Mouse (Mus musculus) myocyte (in vitro differentiated cells): Measurements from ENCODE around the gene Bora.

Source experiments
- CEBPB ChIP-seq: IDR thresholded peaks from 2 replicates; pipeline ENCODE4 v1.6.1; 2011; ENCODE audit warnings: mild to moderate bottlenecking, moderate library complexity; ENCODE audit not compliant: poor library complexity, insufficient read depth, severe bottlenecking
- E2F4 ChIP-seq: IDR thresholded peaks from one replicate; pipeline ENCODE4 v1.6.1; 2011; ENCODE audit warnings: mild to moderate bottlenecking, control low read depth, moderate library complexity; ENCODE audit not compliant: insufficient read depth
- MAX ChIP-seq: IDR thresholded peaks from one replicate; pipeline ENCODE4 v1.6.1; 2011; ENCODE audit warnings: low read depth, mild to moderate bottlenecking, control low read depth
- MYOD1 ChIP-seq, 3 experiments: IDR thresholded peaks; one replicate each; pipeline ENCODE4 v1.6.1; 2011; ENCODE audit warnings: control low read depth in 2 of 3, low read depth in 2 of 3, mild to moderate bottlenecking in 2 of 3, moderate library complexity in 1 of 3; ENCODE audit not compliant: insufficient read length in 2 of 3, control insufficient read depth in 1 of 3
- MYOG ChIP-seq, 3 experiments: IDR thresholded peaks; one replicate each; pipeline ENCODE4 v1.6.1; 2011; ENCODE audit warnings: control low read depth in 2 of 3, low read depth in 2 of 3, mild to moderate bottlenecking in 2 of 3; ENCODE audit not compliant: insufficient read length in 2 of 3, control insufficient read depth in 1 of 3, insufficient read depth in 1 of 3
- POLR2A ChIP-seq: IDR thresholded peaks from one replicate; pipeline ENCODE4 v1.6.1; 2011; ENCODE audit warnings: low read depth, mild to moderate bottlenecking, control low read depth, moderate library complexity; ENCODE audit not compliant: insufficient read length
- POLR2AphosphoS2 ChIP-seq: IDR thresholded peaks from one replicate; pipeline ENCODE4 v1.6.1; 2011; ENCODE audit warnings: low read depth, control low read depth; ENCODE audit not compliant: insufficient read length
- SRF ChIP-seq: IDR thresholded peaks from one replicate; pipeline ENCODE4 v1.6.1; 2011; ENCODE audit warnings: low read depth; ENCODE audit not compliant: control insufficient read depth, insufficient read length
- TCF12 ChIP-seq: IDR thresholded peaks from one replicate; pipeline ENCODE4 v1.6.1; 2011; ENCODE audit warnings: mild to moderate bottlenecking, control low read depth; ENCODE audit not compliant: poor library complexity, insufficient read depth, severe bottlenecking
- TCF3 ChIP-seq: IDR thresholded peaks from one replicate; pipeline ENCODE4 v1.6.1; 2011; ENCODE audit warnings: low read depth, control low read depth; ENCODE audit not compliant: insufficient read length
- USF1 ChIP-seq: IDR thresholded peaks from one replicate; pipeline ENCODE4 v1.6.1; 2011; ENCODE audit warnings: low read depth, mild to moderate bottlenecking, control low read depth, moderate library complexity

DNA sequence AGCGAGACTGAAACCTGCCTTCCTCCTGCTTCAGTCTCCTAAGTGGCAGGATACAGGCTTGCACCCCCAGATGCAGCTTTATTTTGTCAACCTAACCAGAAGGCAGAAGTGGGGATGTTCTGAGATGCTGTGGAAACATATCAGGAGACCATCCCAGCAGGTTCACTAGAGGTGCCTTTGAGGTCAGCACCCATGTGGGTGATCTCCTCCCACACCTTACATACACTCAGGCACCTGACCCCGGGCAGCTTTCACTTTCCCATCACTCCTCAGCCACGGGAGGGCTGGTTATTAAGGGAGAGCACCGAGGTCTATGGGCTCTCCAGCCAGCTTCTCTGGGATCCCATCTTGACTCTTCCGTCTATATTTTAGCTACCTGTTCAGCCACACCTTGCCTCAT is 13.4 kb upstream of the Bora start:
- no peak for TF ChIP-seq POLR2A
- no peak for TF ChIP-seq MAX
- no peak for TF ChIP-seq MYOD1 (IDR thresholded peaks at IDR 0.05; ENCODE audit: control insufficient read depth in 1 of 3, insufficient read length in 2 of 3, low read depth in 2 of 3)
- no peak for TF ChIP-seq TCF12
- TF ChIP-seq E2F4 = no peak
- TF ChIP-seq POLR2AphosphoS2 = no peak
- no peak for TF ChIP-seq USF1
- no peak for TF ChIP-seq MYOG (IDR thresholded peaks at IDR 0.05; ENCODE audit: control insufficient read depth in 1 of 3, insufficient read depth in 1 of 3, insufficient read length in 2 of 3, low read depth in 2 of 3)
- TF ChIP-seq TCF3 = no peak
- no peak for TF ChIP-seq CEBPB
- TF ChIP-seq SRF = no peak
